Mouse (Mus musculus): Measurements from ENCODE around the gene Tsr1. TPM values are rescaled to one million over a fixed set of nuclear protein-coding genes. Genes with fewer than 3 reads are reported as not detected.
A peak's percentile ranks its signal among the peaks of the same experiment; 100 is the strongest.

The Tsr1 gene
- polyA plus RNA-seq, 1 experiment, result 16.1 TPM

DNA sequence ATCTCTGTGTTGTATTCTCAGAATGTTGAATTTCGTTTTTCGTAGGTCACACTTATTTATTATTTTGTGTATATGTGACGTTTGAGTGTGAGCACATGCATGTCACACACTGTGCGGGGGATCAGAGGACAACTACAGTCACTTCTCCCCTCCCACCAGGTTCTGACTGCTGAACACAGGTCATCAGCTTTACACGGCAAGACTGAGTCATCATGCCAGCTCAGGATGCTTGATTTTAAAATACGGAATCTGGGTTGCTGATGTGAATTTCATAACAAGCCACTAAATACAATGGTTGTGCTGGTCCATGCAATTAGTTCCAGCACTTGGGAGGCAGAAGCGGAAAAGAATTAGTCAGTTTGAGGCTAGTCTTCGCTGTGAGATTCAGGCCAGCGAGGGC, 16.9 kb upstream of the Tsr1 start:
- no peak for DNase-seq
- 90% methylated on average over 9 of the region's 9 CpGs for WGBS
- TF ChIP-seq CTCF (IDR thresholded peaks at IDR 0.05; ENCODE audit: borderline replicate concordance, insufficient read depth, low read depth, low read length), result no peak
- no peak for TF ChIP-seq POLR2A (IDR thresholded peaks at IDR 0.05; ENCODE audit: borderline replicate concordance, insufficient read depth, low read length)
- H3K27me3 ChIP-seq (ENCODE audit: control insufficient read depth, insufficient read depth, low read length), result no peaks in the 10 kb centered on the region
- H3K4me1 ChIP-seq (ENCODE audit: control insufficient read depth, insufficient read depth, low read length), result peaks cover 15% of the 10 kb centered on the region
- no peak overlapping the region for H3K27ac ChIP-seq (ENCODE audit: insufficient read depth, low read length)
- no peak overlapping the region for H3K4me3 ChIP-seq (replicated peaks; ENCODE audit: insufficient read depth, low read depth, low read length)

DNA sequence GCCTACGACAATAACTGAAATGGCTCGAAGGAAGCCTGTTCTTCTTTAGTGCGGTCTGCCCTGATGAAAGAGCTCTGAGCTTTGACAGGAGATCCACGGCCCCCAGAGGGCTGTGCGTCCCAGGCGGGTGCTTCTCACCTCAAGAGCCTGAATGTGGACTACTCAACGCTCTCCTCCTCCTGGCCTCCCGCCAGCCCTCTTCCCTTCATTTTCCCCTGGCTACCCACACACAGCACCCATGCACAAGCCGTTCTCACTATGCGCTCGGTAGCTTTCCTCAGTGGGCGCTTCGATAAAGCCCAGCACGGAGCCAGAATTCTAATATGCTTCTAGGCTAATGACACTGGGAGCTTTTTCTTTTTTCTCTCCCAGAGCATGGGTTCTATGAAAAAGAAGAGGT, 15.9 kb upstream of the Tsr1 start:
- peaks cover 9% of the 10 kb centered on the region for H3K4me1 ChIP-seq (ENCODE audit: control insufficient read depth, insufficient read depth, low read length)
- no peak for TF ChIP-seq CTCF (IDR thresholded peaks at IDR 0.05; ENCODE audit: borderline replicate concordance, insufficient read depth, low read depth, low read length)
- no peak for TF ChIP-seq POLR2A (IDR thresholded peaks at IDR 0.05; ENCODE audit: borderline replicate concordance, insufficient read depth, low read length)
- no peak overlapping the region for H3K27ac ChIP-seq (ENCODE audit: insufficient read depth, low read length)
- H3K27me3 ChIP-seq (ENCODE audit: control insufficient read depth, insufficient read depth, low read length), result no peaks in the 10 kb centered on the region
- H3K4me3 ChIP-seq (replicated peaks; ENCODE audit: insufficient read depth, low read depth, low read length), result no peak overlapping the region
- peak in 1 of 2 experiments; percentile 12 for DNase-seq
- 76% methylated on average over 14 of the region's 14 CpGs for WGBS

GRCm38 (mm10) chr11:74883098-74883497, 14.8 kb upstream of the Tsr1 start:
- Histone ChIP-seq H3K27ac (ENCODE audit: insufficient read depth, low read length) (no peak overlapping the region), H3K27me3 (ENCODE audit: control insufficient read depth, insufficient read depth, low read length) (no peaks in the 10 kb centered on the region), H3K4me1 (ENCODE audit: control insufficient read depth, insufficient read depth, low read length) (peaks cover 8% of the 10 kb centered on the region), H3K4me3 (replicated peaks; ENCODE audit: insufficient read depth, low read depth, low read length) (no peak overlapping the region)
- peak; percentile 72 to 87 for DNase-seq
- WGBS, result 31% methylated on average over 10 of the region's 10 CpGs
- no peak for TF ChIP-seq CTCF (IDR thresholded peaks at IDR 0.05; ENCODE audit: borderline replicate concordance, insufficient read depth, low read depth, low read length)
- no peak for TF ChIP-seq POLR2A (IDR thresholded peaks at IDR 0.05; ENCODE audit: borderline replicate concordance, insufficient read depth, low read length)

GRCm38 (mm10) chr11:74894619-74895018, 3.3 kb upstream of the Tsr1 start:
- H3K27me3 ChIP-seq (ENCODE audit: control insufficient read depth, insufficient read depth, low read length), result no peaks in the 10 kb centered on the region
- peak in 1 of 2 experiments; percentile 46 for DNase-seq
- H3K27ac ChIP-seq (ENCODE audit: insufficient read depth, low read length), result no peak overlapping the region
- no peak overlapping the region for H3K4me3 ChIP-seq (replicated peaks; ENCODE audit: insufficient read depth, low read depth, low read length)
- 20% methylated on average over 4 of the region's 4 CpGs for WGBS
- 0 out of 2 replicates have a peak, but pooled peaks cover 3% of the 10 kb centered on the region for H3K4me1 ChIP-seq (ENCODE audit: control insufficient read depth, insufficient read depth, low read length)
- TF ChIP-seq POLR2A (IDR thresholded peaks at IDR 0.05; ENCODE audit: borderline replicate concordance, insufficient read depth, low read length) (no peak), CTCF (IDR thresholded peaks at IDR 0.05; ENCODE audit: borderline replicate concordance, insufficient read depth, low read depth, low read length) (no peak)

- peak; percentile 60 to 68 for DNase-seq
- Histone ChIP-seq H3K4me1 (ENCODE audit: control insufficient read depth, insufficient read depth, low read length) (0 out of 2 replicates have a peak, but pooled peaks cover 3% of the 10 kb centered on the region), H3K4me3 (replicated peaks; ENCODE audit: insufficient read depth, low read depth, low read length) (peak overlapping the region; percentile 65), H3K27ac (ENCODE audit: insufficient read depth, low read length) (peak overlapping the region; percentile 63), H3K27me3 (ENCODE audit: control insufficient read depth, insufficient read depth, low read length) (no peaks in the 10 kb centered on the region)
- WGBS, result 2% methylated on average over 52 of the region's 55 CpGs
- TF ChIP-seq CTCF (IDR thresholded peaks at IDR 0.05; ENCODE audit: borderline replicate concordance, insufficient read depth, low read depth, low read length), result peak; percentile 48; the same call in 1 of the 2 replicates
- TF ChIP-seq POLR2A (IDR thresholded peaks at IDR 0.05; ENCODE audit: borderline replicate concordance, insufficient read depth, low read length), result no peak
These were observed 1.6 kb upstream of the Tsr1 start for GRCm38 (mm10) chr11:74895980-74896900.

DNA sequence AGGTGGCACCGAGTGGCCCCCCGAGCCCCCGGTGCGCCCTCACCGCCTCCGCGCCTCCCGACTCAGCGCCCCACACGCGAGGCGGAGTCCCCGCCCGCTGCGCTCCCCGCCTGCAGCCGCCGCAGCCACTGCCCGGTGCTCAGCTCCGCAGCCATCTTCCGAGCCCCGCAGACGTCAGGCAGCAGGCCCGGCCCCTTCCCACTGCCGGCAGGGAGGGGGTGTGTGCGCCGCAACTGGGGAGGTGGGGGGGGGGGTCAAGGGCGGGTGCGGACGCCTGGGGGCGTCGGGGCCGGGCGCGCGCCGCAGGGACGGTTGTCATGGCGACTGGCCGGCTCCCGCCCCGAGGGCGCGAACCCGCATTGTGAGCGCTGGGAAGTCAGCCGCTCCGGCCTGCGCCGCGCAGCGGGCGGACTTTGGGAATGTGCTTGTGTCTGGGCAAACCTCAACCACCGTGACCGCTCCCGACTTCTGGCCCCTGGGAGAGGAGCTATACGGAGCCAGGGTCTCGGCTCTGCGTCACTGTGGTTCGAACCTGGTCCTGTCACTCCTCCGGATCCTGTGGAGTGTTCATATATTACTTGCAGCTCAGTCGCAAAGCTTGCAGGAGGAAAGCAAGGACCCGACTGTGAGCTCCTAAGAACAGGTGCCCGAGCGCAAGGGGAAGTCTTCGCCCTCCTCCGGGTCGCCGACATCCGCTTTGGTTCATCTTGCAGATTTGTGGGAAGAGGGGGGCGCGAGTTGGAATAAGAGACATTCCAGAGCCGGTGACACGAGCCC, 782 bp upstream of the Tsr1 start, which contains the start of gene Sgsm2:
TSS of gene Sgsm2 (minus strand) at position 160 of the 777 bp plus-strand sequence.
- 0 out of 2 replicates have a peak, but pooled peaks cover 3% of the 10 kb centered on the region for H3K4me1 ChIP-seq (ENCODE audit: control insufficient read depth, insufficient read depth, low read length)
- no peak for TF ChIP-seq CTCF (IDR thresholded peaks at IDR 0.05; ENCODE audit: borderline replicate concordance, insufficient read depth, low read depth, low read length)
- 0 out of 2 replicates have a peak, but pooled peaks have one; percentile 5 for TF ChIP-seq POLR2A (IDR thresholded peaks at IDR 0.05; ENCODE audit: borderline replicate concordance, insufficient read depth, low read length)
- peak; percentile 63 to 68 for DNase-seq
- peak within 1 kb of the TSS; percentile 65 for H3K4me3 ChIP-seq (replicated peaks; ENCODE audit: insufficient read depth, low read depth, low read length)
- WGBS, result 1% methylated on average over 71 of the region's 74 CpGs
- no peaks in the 10 kb centered on the region for H3K27me3 ChIP-seq (ENCODE audit: control insufficient read depth, insufficient read depth, low read length)
- peak within 1 kb of the TSS; percentile 63 for H3K27ac ChIP-seq (ENCODE audit: insufficient read depth, low read length)

DNA sequence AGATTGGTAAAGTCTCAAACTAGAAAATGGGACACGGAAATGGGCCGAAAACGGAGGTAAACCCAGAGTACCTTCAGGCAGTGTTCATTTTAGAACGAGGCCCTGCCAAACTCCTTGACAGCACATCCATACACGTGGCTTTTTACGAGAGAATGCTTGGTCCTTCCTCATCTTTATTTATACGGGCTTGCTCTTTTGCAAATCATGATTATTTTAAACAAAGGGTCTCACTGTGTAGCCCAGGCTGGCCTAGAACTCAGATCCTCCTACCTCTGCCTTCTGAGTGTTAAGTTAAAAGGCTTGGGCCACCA, 601 bp downstream of the Tsr1 start:
- Histone ChIP-seq H3K27ac (ENCODE audit: insufficient read depth, low read length) (no peak overlapping the region), H3K4me1 (ENCODE audit: control insufficient read depth, insufficient read depth, low read length) (0 out of 2 replicates have a peak, but pooled peaks cover 3% of the 10 kb centered on the region)
- 2% methylated on average over 7 of the region's 7 CpGs for WGBS

More for the DNA sequence above, 601 bp downstream of the Tsr1 start:
- TF ChIP-seq POLR2A (IDR thresholded peaks at IDR 0.05; ENCODE audit: borderline replicate concordance, insufficient read depth, low read length) (no peak), CTCF (IDR thresholded peaks at IDR 0.05; ENCODE audit: borderline replicate concordance, insufficient read depth, low read depth, low read length) (no peak)
- no peaks in the 10 kb centered on the region for H3K27me3 ChIP-seq (ENCODE audit: control insufficient read depth, insufficient read depth, low read length)
- no peak for DNase-seq
- H3K4me3 ChIP-seq (replicated peaks; ENCODE audit: insufficient read depth, low read depth, low read length), result peak overlapping the region; percentile 65

All from cerebellum, adult 2 months (tissue).